Mouse (Mus musculus) brain, embryonic 14.5 days (tissue): ENCODE measurements around the gene Zfp428. TPM values are rescaled to one million over a fixed set of nuclear protein-coding genes. Genes with fewer than 3 reads are reported as not detected.

Experiments
- DNase-seq: peaks from one replicate; pipeline ENCODE4 v3.0.0-alpha.2; 2011; ENCODE audit warnings: low read depth
- CTCF ChIP-seq: fragments of 200-500 bp; IDR thresholded peaks from 2 replicates; pipeline ENCODE4 v1.5.1; 2012; ENCODE audit warnings: inconsistent platforms, mild to moderate bottlenecking, moderate library complexity, borderline replicate concordance; ENCODE audit not compliant: insufficient read depth, insufficient read length; ENCODE audit errors: extremely low read depth
- POLR2A ChIP-seq: fragments of 200-500 bp; IDR thresholded peaks from 2 replicates; pipeline ENCODE4 v1.6.1; 2012; ENCODE audit warnings: mild to moderate bottlenecking, inconsistent platforms, borderline replicate concordance; ENCODE audit not compliant: poor library complexity, insufficient read depth, insufficient read length, severe bottlenecking; ENCODE audit errors: extremely low read depth
- polyA plus RNA-seq: library from polyadenylated mRNA; depleted of rRNA; stranded (reverse); fragments of >200 nt; gene quantifications from 2 replicates; pipeline ENCODE4 v1.2.3, GENCODE M21; 2012

The Zfp428 gene
- polyA plus RNA-seq, 1 experiment, result 269 TPM

DNA sequence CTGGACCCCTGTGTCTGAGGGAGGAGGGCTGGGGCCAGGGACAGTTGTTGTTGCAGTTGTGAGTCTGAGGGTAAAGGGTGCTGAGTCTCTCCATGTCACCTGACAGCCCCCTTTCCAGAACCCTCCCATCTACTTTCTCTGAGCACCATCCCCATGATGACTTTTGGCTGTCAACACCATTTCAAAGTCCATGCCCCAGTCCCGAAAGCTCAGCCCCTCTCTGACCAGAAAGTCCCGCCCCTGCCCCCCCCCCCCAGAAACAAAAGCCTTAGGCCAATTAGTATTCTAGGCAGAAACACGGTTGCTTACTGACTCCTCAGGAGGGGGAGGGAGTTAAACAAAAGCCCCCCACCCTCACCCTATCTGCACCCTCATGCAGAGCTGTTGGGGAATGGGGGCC lies 19.4 kb upstream of the Zfp428 start:
- TF ChIP-seq CTCF, result no peak
- DNase-seq, result no peak

DNA sequence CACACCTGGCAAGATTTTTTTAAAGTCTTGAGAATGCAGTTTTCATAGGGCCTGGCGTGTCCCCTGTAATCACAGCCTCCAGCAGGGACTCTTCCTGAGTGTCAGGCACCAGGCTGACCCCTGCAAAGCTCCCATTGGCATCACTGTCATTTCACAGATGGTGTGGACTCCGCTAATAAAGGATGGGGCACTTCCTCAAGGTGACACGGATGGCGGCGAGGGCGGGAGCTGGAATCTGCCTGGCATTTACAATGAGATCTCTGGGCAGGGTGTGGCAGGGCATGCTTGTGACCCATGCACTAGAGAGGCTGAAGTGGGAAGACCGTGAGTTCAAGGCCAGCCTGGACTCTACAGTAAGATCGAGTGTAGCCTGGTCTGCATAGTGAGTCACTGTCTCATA lies 18.5 kb upstream of the Zfp428 start:
- no peak for DNase-seq
- no peak for TF ChIP-seq POLR2A
- TF ChIP-seq CTCF, result no peak

DNA sequence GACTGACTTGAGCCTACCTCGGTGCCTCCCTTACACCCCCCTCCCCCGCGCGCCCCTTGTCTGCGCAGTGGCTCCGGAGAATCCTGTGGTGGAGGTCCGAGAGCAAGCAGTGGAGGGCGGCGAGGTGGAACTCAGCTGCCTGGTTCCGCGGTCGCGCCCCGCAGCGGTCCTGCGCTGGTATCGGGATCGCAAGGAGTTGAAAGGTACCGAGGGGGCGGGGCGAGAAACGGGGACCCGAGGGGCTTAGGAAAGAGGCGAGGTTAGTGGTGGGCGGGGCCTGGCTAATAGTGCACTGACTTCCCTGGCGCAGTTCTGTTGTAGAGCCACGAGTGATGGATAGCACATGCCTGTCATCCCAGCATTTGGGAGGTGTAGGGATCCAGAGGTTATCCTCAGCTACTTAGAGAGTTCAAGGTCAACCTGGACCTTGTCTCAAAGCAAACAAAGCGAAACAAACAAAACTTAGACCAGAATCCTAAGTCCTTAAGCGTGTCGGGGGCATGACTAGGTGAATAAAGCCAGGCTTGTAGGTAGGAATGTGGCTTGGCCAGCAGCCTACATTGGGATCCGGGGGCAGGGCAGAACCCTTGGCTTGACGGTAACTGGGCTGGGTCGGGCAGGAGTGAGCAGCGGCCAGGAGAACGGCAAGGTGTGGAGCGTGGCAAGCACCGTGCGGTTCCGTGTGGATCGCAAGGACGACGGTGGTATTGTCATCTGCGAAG lies 6.8 kb upstream of the Zfp428 start:
- TF ChIP-seq CTCF (no peak), POLR2A (no peak)
- no peak for DNase-seq

DNA sequence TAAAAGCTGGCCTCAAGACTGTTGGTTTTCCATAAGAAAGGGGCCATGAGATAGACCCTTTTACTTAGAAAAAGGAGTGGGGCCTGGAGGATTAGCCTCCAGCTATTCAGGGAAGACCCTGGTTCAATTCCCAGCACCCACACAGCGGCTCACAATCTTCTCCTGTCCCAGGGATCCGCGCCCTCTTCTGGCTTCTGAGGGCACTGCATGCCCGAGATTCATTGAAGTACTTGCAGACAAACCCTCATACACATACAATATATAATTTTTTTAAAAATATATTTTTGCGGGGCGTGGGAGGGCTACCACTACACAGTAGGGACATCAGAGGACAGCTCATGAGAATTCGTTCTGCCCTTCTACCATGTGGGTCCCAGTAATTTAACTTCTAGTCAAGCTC lies 5.9 kb upstream of the Zfp428 start:
- no peak for DNase-seq
- TF ChIP-seq POLR2A (no peak), CTCF (peak; percentile 57; the same call in 1 of the 2 replicates)

DNA sequence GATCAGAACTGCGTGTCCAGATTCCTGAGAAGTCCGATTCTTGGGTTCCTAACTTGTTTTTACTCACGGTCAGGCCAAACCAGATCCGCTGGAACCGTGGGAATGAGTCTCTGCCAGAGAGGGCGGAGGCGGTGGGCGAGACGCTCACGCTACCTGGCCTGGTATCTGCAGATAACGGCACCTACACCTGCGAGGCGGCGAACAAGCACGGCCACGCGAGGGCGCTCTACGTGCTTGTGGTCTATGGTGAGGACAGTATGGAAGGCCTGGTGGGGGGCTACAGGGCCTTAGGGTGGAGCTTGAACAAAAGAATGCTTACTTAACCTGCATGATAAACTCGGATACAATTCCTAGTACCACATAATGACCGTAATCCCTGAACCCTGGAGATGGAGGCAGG lies 5.3 kb upstream of the Zfp428 start:
- no peak for DNase-seq
- TF ChIP-seq POLR2A, result no peak
- TF ChIP-seq CTCF, result peak; percentile 30; the same call in 1 of the 2 replicates

DNA sequence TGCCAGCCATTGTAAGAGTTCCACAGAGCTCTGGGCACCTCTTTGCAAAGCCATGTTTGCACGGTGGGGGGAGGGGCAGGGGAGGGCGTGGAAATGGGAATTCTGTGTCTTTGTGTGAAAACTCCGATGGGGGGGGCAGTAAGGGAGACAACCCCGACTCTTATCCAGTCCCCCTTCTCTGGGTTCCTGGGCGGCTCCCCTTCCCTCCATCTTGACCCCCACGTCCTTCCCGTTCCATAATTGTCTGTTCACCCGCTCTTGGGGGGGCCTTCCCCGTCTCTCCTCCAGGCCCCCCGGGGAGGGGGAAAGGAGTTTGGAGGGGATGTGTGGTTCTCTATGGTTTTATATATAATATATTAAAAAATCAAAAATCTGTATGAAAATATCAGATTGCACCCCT lies 2.8 kb upstream of the Zfp428 start:
- no peak for TF ChIP-seq POLR2A
- DNase-seq, result no peak

DNA sequence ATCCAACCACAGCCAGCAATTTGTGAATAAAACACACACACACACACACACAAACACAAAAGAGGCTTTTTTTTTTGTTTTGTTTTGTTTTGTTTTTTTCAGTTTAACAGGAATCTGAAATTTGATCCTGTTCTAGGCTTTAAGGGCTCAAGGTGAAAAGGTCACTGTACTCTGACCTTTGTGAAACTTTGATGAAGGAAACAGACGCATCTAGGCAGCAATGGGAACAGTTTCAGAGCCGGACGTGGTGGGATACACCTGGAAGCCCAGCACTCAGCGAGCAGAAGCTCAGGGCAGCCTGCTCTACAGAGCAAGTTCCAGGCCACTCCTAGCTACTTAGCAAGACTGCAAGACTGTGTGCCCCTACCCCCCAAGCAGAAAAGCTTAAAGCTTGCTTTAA lies 1.9 kb upstream of the Zfp428 start:
- TF ChIP-seq CTCF, result no peak
- no peak for TF ChIP-seq POLR2A
- no peak for DNase-seq

DNA sequence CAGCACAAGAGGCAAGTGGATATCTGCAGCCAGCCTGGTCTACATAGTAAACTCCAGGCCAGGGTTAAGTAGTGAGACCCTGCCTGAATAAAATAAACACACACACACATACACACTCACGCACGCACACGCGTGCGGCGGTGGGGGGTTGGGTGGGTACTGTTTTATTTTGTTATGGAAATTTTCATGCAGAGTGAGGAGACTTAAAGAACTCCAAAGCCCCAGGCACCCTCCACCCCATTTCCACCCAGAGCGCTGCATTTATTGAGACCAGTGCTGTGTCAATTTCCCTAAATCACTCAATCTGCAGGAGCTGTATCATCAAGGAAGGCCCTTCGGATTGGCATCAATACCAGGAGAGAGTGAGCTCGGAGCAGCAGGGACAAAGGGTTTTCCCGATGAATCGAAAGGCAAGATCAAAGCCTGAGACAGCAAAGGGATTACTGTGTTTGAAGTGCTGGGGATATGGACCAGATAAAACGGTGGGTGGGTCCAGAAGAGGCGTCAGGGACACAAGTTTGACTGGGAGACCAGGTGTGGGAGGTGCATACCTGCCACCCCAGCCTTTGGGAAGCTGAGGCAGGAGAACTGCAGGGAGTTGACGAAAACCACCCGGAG lies 1.2 kb upstream of the Zfp428 start:
- TF ChIP-seq POLR2A (no peak), CTCF (no peak)
- DNase-seq, result peak; percentile 71

DNA sequence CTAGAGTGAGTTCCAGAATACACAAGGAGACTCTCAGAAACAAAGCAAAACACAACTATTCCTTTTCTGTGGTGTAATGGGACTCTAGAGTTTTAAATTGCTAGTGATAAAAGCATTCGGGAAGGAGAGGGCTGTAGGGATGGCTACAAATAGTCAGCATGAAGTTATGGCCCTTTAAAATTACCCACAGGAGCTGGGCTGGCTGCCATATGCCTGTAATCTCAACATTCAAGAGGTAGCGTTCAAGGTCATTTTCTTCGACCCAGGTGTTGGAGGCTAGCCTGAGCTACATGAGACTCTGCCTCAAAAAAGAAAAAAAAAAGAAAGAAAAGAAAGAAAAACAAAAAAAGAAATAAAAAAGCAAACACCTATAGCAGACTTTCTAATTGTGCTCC lies 744 bp upstream of the Zfp428 start:
- no peak for DNase-seq
- TF ChIP-seq POLR2A (no peak), CTCF (no peak)

DNA sequence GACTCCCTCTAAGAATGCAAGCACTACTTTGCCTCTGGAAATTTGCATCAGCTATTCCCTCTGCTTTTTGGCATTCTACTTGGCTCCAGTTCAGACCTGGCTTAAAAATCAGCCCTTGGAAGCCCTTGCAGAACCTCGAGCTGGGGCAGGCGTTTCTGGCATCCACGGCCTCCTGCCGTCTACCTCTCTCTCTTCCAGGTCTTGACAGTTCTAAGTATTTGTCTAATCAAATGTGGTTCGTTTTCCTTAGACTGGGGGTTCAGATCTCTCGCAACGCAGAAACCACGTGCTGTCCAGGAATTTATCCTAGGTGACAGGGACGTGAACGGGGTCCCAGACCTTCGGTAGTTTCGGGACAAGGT lies 349 bp upstream of the Zfp428 start:
- TF ChIP-seq CTCF (no peak), POLR2A (no peak)
- DNase-seq, result peak; percentile 91

DNA sequence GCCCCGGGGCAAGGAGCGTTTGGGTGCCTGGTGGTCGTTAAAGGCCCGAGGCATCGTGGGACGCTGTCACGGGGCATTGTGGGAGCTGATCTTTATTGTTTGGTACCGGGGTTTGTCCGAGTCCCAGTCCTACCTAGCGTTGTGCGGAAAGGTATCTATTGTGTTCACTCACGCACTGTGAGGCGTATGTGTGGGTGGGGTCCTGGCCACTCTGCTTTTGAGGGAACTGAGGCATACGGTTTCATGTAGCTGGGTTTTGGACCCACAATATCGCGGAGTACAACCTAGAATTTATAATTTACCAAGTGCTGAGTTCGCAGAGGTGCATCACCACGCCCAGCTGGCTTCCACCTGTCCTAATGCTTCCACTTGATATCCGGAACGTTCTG lies 914 bp downstream of the Zfp428 start:
- no peak for DNase-seq
- TF ChIP-seq CTCF, result no peak
- no peak for TF ChIP-seq POLR2A

DNA sequence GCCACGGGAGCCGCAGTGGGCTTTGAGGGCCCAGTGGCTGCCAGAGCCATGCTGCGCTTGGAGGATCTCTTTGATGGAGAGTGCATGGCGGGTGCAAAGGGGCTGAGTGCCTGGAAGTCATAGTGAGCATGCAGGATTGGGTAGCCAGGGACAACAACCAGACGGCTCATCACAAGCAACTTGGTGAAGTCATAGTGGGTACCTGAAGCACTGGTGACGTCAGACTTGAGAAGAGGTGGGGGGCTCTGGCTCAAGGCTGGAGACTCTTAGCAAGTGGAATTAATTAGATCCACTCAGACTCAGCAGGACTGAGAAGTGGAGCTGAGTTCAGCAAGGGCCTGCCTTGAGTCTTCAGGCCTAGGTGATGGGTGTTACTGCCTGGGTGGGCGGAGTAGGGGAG lies 5.5 kb downstream of the Zfp428 start, which contains the start of gene AC161166.1:
Gene AC161166.1 (minus strand): TSS at position 101 of the 400 bp plus-strand sequence.
- DNase-seq, result no peak
- TF ChIP-seq CTCF, result no peak
- no peak for TF ChIP-seq POLR2A
